Mouse (Mus musculus) adrenal gland, postnatal 36 days (tissue): ENCODE measurements at regions not wholly inside any gene's neighbourhood (a gene's known extent, or its start where the extent isn't known, plus 50 kb on each side); places are given as distances from the start of the nearest gene placed in this dataset.

Experiments used
- DNase-seq, 2 experiments: peaks; one replicate each; pipeline ENCODE4 v3.0.0; 2021; ENCODE audit warnings: mixed read lengths in 1 of 2

DNA sequence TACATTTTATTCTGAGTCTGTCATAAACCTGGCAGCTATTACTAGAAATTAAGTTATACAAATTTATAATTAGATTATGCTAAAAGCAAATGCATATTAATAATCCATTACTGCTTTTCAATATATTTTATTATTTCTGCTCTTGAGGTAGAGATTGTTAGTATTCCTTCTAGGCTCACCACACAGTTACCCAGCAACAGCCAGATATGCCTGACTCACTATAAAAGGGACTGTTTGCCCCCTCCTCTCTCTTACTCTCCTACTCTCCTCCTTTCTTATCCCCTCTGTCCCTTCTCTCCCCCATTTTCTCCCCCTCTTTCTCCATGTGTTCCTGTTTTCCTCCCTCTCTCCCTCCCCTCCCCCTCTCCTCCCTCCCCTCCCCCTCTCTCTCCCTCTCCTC is 98.7 kb downstream of the 4930505A04Rik start:
- DNase-seq, result no peak

DNA sequence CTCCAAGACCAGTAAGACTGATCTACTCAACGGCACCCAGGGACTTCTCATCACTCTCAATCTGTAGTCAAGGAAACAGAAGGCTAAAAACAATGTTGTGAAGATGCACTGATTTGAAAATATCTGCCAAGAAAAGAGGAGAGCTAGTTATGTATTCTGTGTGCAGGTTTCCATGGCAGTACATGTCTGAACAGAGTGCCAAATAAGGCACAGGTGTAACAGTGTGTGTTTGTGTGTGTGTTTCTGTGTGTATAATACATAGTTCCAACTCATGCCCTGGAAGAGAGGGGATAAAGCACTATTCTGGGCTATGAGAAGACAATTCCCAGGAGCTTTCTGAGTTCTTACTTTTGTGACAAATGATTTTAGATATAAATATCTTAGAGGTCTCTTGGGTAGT is 99.7 kb downstream of the 4930505A04Rik start:
- no peak for DNase-seq

DNA sequence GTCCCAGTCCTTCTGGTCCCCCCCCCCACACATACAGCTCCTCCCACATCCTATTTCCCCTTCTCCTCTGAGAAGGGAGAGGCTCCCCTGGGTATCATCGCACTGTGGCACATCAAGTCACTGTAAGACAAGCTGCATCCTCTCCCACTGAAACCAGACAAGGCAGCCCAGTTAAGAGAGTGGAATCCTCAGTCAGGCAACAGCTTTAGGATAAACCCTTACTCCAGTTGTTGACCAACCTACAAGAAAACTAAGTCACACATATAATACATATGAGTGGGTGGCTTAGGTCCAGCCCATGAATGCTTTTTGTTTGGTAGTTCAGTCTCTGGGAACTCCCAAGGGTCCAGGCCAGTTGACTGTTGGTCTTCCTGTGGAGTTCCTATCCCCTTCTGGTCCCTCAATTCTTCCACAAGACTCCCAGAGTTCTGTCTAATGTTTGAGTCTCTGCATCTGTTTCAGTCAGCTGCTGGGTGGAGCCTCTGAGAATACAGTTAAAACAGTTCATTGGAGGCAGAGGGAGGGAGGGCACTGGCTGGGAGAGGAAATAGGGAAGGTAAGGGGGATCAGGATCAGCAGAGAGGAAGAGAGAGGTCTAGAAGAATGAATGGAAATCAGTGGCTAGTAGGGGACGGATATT is 101.7 kb upstream of the Sptbn1 start:
- no peak for DNase-seq

DNA sequence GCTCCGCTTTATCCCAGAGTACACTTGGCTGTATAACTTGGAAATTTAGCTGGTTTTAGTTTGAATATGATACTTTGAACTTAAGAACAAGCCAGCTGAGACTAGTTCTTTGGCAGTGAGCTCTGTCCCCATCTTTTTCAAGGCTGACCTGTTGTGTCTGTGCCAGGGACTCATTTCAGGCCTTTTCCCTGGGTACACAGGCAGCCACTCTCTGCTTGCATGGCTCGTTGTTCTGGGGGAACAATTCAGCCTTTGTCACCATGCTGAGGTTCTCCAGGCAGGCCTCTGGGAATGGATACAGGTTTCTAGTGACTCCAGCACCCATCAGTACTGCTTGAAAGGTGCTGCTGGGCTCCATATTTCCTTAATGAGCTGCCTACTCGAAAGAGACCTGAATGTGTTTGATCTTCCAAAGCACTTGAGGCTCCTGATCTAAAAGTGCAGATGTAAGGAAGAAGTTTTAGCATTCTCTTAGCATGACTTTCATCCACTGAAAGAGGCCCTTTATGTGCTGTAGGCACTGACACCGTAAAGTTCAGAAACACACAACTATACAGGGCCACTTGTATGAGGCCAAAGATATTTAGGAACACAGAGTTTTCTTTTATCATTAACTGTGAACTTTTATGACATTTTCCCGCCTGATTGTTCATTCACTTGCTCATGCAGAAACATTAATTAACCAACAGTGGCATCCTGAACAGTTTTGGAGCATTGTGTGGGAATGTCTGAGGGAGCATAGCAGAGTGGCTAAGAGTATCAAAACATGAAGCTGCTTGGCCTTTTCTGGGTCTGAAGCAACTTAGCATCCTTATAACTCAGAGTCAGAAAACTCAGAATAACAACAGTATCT is 99.6 kb upstream of the Sptbn1 start:
- DNase-seq, result peak; percentile 59 to 67

DNA sequence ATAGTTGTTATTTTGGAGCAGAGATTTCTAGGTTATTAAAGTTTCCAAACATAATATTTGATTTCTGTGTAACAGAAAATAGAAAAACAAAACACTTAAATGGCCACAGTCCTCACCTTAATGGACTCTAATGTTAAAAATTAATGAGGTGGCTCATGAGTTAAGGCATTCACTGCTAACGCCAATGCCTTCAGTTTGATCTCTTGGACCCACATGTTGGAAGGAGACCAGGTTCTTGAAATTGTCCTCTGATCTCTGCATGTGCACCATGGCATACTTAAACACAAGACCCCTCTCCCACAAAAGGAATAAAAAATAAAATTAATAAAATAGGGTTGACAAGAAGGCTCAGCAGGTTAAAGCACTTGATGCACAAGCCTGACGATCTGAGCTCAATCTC is 98.5 kb upstream of the Sptbn1 start:
- DNase-seq, result no peak

DNA sequence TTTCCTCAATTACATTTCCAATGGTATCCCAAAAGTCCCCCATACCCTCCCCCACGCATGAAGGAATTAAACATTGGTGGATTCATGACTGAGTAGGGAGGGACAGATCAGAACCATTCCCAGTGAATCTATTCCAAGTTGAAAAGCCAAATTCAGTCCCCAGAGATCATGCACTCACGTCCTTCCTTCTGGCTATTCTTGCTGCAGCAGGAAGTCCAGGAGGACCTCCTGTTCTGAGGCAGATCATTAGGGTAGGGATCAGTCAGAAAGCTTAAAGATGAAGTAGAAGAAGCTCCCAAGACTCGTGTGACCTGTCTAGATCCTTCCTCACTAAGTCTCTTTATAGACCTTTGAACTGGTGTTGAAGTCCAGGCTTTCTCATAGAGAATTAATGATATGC is 97.0 kb upstream of the Sptbn1 start:
- DNase-seq, result peak in 1 of 2 experiments; percentile 15

DNA sequence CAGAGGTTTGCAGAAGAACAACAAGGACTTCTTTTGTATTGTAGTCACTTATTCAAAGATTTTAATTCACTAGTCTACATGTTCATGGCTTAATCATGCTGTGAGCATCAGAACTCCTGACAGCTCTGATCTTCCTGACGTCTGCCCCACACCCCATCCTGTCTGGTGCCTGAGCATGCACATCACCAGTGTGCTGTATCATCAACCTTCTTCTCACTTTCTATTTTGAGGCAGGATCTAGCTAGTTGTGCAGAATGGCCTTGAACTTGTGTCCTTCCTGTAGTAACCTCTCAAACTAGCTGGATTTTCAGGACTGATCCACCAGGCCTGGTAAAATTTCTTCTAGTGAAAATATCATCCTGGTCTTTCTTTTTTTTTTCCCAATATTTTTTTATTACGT is 96.6 kb upstream of the Sptbn1 start:
- DNase-seq, result peak in 1 of 2 experiments; percentile 19

DNA sequence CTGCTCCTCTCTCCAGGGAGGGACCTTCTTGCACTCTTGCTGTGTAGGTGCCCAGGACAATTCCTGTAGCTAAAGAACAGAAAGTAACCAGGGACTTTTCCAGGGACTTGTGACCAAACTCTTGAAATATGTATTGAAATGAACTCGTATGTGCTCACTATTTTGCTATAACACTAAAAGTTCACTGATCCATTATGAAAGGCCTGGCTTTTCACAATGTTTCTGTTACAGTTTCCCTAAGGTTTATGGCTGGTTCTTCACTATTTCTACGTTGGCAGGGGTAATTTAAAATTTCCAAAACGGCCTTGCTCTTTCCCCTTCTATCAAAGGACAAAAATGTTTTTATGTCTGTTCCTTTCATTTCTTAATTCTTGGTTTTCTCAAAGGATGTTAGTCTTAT is 90.2 kb upstream of the Sptbn1 start:
- no peak for DNase-seq

DNA sequence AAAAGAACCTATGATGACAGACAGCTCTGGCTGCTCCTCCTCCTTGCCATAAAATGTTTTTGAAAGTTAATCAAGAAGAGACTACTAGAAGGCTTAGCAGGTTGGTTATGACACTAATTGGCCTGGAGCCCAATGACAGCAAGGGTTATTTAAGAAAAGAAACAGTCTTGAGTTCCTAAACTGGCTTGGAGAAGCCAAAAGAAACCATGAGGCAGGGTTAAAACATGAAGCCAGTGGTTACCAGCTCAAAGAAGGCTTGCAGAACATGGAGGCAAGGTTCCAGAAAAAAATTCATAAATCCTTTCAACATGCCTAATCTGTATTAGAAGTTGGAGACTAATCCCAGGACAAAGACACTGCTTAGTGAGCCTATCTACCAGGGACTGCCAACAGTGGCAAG is 87.4 kb upstream of the Sptbn1 start:
- DNase-seq, result no peak

DNA sequence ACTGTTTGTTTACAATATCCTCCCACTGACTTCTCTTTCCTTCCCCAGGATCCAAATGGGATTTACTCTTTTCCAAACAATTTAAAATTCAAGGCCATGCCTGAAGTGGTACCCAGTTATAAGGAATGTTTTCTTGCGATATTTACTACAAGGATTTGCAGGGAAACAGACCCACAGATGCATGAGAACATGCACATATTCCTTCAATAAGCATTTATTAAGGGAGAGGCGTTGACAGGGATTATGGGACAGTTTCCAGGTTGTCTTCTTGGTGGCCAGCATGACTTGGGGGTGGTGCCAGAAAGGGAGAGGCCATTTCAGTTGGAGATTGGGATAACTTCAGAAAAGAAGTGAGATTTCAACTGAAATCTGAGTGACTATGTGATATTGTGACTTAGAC is 58.4 kb upstream of the Sptbn1 start:
- peak in 1 of 2 experiments; percentile 13 for DNase-seq
